In genomic region chr11:54534871-54535270, GRCm38 (mm10) we compare ENCODE assay signal across 8 mouse cellular contexts. TPM values are rescaled to one million over a fixed set of nuclear protein-coding genes. Genes with fewer than 3 reads are reported as not detected.
A peak's percentile ranks its signal among the peaks of the same experiment; 100 is the strongest.
DNase-seq lines count a peak whose midpoint lies in the region; ATAC-seq and TF ChIP-seq lines count a peak whose summit lies in the region.

No protein-coding gene starts in this region.

- H3K27ac ChIP-seq in kidney, adult 2 months (ENCODE audit: insufficient read depth, low read depth, low read length): no peak overlapping the region
- no peak overlapping the region for H3K27ac ChIP-seq in kidney, embryonic 14.5 days (ENCODE audit: low read depth, low read length)
- no peak overlapping the region for H3K27ac ChIP-seq in bone marrow, adult 2 months (ENCODE audit: control insufficient read depth, insufficient read depth, low read depth, low read length, poor library complexity)
- H3K27ac ChIP-seq in limb, embryonic 11.5 days (replicated peaks; ENCODE audit: low read depth, low read length): no peak overlapping the region

- no peaks in the 10 kb centered on the region for H3K36me3 ChIP-seq in kidney, adult 2 months (ENCODE audit: control insufficient read depth, insufficient read depth, low read length)
- H3K36me3 ChIP-seq in kidney, embryonic 14.5 days (ENCODE audit: control insufficient read depth, insufficient read depth, low read length): no peaks in the 10 kb centered on the region
- H3K36me3 ChIP-seq in limb, embryonic 11.5 days (ENCODE audit: control insufficient read depth, insufficient read depth, low read length): no peaks in the 10 kb centered on the region

- TF ChIP-seq CTCF in kidney, adult 2 months (conservative IDR thresholded peaks at IDR 0.05; ENCODE audit: insufficient read depth, insufficient read length, low read depth, low read length): peak; percentile 77
- TF ChIP-seq CTCF in bone marrow, adult 2 months (IDR thresholded peaks at IDR 0.05; ENCODE audit: control insufficient read depth, insufficient read depth, low read length): peak; percentile 75

- H3K4me2 ChIP-seq in kidney, embryonic 14.5 days (replicated peaks; ENCODE audit: low read depth, low read length): no peak overlapping the region
- H3K4me2 ChIP-seq in limb, embryonic 11.5 days (ENCODE audit: low read depth, severe bottlenecking): no peak overlapping the region

- H3K27me3 ChIP-seq in kidney, adult 2 months (replicated peaks; ENCODE audit: control insufficient read depth, insufficient read depth, low read length): no peaks in the 10 kb centered on the region
- no peaks in the 10 kb centered on the region for H3K27me3 ChIP-seq in kidney, embryonic 14.5 days (ENCODE audit: control insufficient read depth, insufficient read depth, low read length)
- no peaks in the 10 kb centered on the region for H3K27me3 ChIP-seq in limb, embryonic 11.5 days (ENCODE audit: control insufficient read depth, insufficient read depth, low read length)

- H3K9me3 ChIP-seq in kidney, embryonic 14.5 days (ENCODE audit: control insufficient read depth, low read length): no peaks in the 10 kb centered on the region
- H3K9me3 ChIP-seq in limb, embryonic 11.5 days (ENCODE audit: control insufficient read depth, low read length): no peaks in the 10 kb centered on the region

- H3K9ac ChIP-seq in kidney, embryonic 14.5 days (ENCODE audit: low read depth, low read length): no peak overlapping the region
- no peak overlapping the region for H3K9ac ChIP-seq in limb, embryonic 11.5 days (ENCODE audit: low read length)

- ATAC-seq in kidney, embryonic 14.5 days (ENCODE audit: low FRiP score, low TSS enrichment): no peak
- ATAC-seq in erythroblast, adult 5-6 weeks (replicated peaks; ENCODE audit: low FRiP score, poor library complexity, severe bottlenecking): peak; percentile 93
- ATAC-seq in limb, embryonic 11.5 days (ENCODE audit: insufficient number of reproducible peaks, low FRiP score, low TSS enrichment, low read depth): no peak

- peak; percentile 72 for DNase-seq in kidney, adult 2 months
- DNase-seq in induced T-regulatory cell, adult 2 months (ENCODE audit: low read depth): peak; percentile 89
- DNase-seq in limb, embryonic 11.5 days (ENCODE audit: low spot score): peak; percentile 80
- peak; percentile 13 for DNase-seq in ovary, adult 18-20 months (ENCODE audit: low spot score)
- peak; percentile 70 for DNase-seq in thymus, postnatal 0 days (ENCODE audit: low spot score)

- H3K4me3 ChIP-seq in kidney, adult 2 months (ENCODE audit: insufficient read depth, low read depth, low read length): no peak overlapping the region
- no peak overlapping the region for H3K4me3 ChIP-seq in kidney, embryonic 14.5 days (ENCODE audit: low read length)
- no peak overlapping the region for H3K4me3 ChIP-seq in bone marrow, adult 2 months (replicated peaks; ENCODE audit: control insufficient read depth, low read depth, low read length)
- no peak overlapping the region for H3K4me3 ChIP-seq in limb, embryonic 11.5 days (ENCODE audit: low read depth, low read length)

- TF ChIP-seq POLR2A in kidney, adult 2 months (IDR thresholded peaks at IDR 0.05; ENCODE audit: low read depth, low read length): no peak
- TF ChIP-seq POLR2A in bone marrow, adult 2 months (IDR thresholded peaks at IDR 0.05; ENCODE audit: borderline replicate concordance, control insufficient read depth, low read depth, low read length): no peak

- WGBS in kidney, adult 2 months: 41% methylated on average over 6 of the region's 6 CpGs
- WGBS in kidney, embryonic 14.5 days: 59% methylated on average over 6 of the region's 6 CpGs
- 30% methylated on average over 6 of the region's 6 CpGs for WGBS in bone marrow, adult 2 months
- WGBS in limb, embryonic 11.5 days: 60% methylated on average over 6 of the region's 6 CpGs

- H3K4me1 ChIP-seq in kidney, adult 2 months (ENCODE audit: control insufficient read depth, insufficient read depth, low read length): peaks cover 7% of the 10 kb centered on the region; the same call in 1 of the 2 replicates
- H3K4me1 ChIP-seq in kidney, embryonic 14.5 days (ENCODE audit: control insufficient read depth, insufficient read depth, low read length): no peaks in the 10 kb centered on the region
- H3K4me1 ChIP-seq in bone marrow, adult 2 months (ENCODE audit: control insufficient read depth, insufficient read depth, low read length): peaks cover 6% of the 10 kb centered on the region
- H3K4me1 ChIP-seq in limb, embryonic 11.5 days (ENCODE audit: control insufficient read depth, insufficient read depth, low read length): no peaks in the 10 kb centered on the region

RNA-seq across cellular contexts. Expression of gene Rapgef6, which starts 12.2 kb away (rescaled TPM):
- polyA plus RNA-seq in kidney, adult 2 months (2012; rRNA removed): 12.1 and 15.9 TPM in 2 replicates
- polyA plus RNA-seq in kidney, embryonic 14.5 days (2014; fragmentation: Nextera tagmentation; extraction: Ambion mirVana): 19.4 and 35.8 TPM in 2 replicates
- 10.0 and 18.6 TPM in 2 replicates for polyA plus RNA-seq in bone marrow, adult 2 months (2011; ENCODE audit: insufficient read depth, insufficient read length, low replicate concordance, missing spikeins)
- total RNA-seq in erythroblast, adult 5-6 weeks (2015; ENCODE audit: low replicate concordance): 33.0 and 41.2 TPM in 2 replicates
- total RNA-seq in erythroblast, adult 5-6 weeks (2017; ENCODE audit: low replicate concordance): 47.5 and 58.5 TPM in 2 replicates
- polyA plus RNA-seq in limb, embryonic 11.5 days (2014; fragmentation: Nextera tagmentation; extraction: Ambion mirVana): 26.9 and 29.1 TPM in 2 replicates
- polyA plus RNA-seq in thymus, postnatal 0 days (2015; fragmentation: Nextera tagmentation; extraction: Ambion mirVana): 42.7 and 53.4 TPM in 2 replicates

Comparison
In these comparisons a context has a peak if more than half of its experiments do, and no peak if none do; other contexts are left out.
1. DNase-seq: peak in every context shown above with its lines; median percentile 89 in induced T-regulatory cell, adult 2 months; 80 in limb, embryonic 11.5 days; 72 in kidney, adult 2 months; 70 in thymus, postnatal 0 days; 13 in ovary, adult 18-20 months.